In the genomic region with DNA sequence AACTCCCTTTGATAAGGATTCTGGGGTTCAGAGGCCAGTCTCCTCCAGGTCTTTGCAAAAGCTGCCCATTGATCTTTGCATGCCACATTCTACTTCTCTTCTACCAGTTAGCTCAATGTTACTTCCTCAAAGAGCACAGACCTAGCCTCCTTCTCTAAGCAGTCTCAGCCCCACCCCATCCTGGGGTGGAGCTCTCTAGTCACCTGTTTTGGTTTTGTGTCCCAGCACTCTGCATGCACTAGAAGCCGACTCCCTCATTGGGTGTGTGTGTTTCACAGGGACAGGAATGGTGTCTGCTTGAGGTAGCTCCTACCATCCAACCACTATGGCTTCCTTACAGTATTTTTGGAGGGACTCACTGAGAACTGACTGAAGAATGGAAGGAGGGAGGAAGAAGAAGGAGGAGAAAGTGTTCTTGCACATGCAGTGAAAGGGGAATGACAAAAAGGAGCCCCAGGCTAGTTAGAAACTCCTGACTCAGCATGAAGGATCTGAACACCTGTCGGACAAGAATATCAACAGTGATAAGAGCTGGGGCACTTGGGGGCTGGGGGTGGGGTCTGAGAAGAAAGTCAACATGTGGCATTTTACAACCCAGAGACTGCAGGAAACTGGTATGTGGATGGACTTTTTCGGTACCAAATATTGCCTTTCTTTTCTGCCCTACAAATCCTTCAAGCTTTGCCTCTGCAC, we compare ENCODE assay signal across 24 mouse cellular contexts. TPM values are rescaled to one million over a fixed set of nuclear protein-coding genes. Genes with fewer than 3 reads are reported as not detected.
DNase-seq lines count a peak whose midpoint lies in the region; ATAC-seq and TF ChIP-seq lines count a peak whose summit lies in the region.
"Had no signal": no experiment of that assay in that cellular context is flagged by ENCODE, and none has a peak within 500 bp of the region (broad histone marks: within the 10 kb centered on the region; RNA-seq: fewer than 3 reads in every experiment).

No protein-coding gene starts in this region.

- H3K4me3 ChIP-seq in CH12.LX (replicated peaks in 1 of 3; ENCODE audit: low read depth in 2 of 3, low read length in 2 of 3, poor library complexity in 1 of 3) (no peak overlapping the region), MEL (ENCODE audit: control insufficient read depth in 1 of 2, insufficient read depth in 1 of 2, low read depth in 2 of 2, low read length in 2 of 2) (no peak overlapping the region)
- H3K4me3 ChIP-seq in intestine, postnatal 0 days (ENCODE audit: low read depth, low read length), result no peak overlapping the region
- H3K4me3 ChIP-seq in stomach, postnatal 0 days (ENCODE audit: low read depth, low read length), result no peak overlapping the region
- H3K4me3 ChIP-seq: embryonic facial prominence, embryonic 12.5 days; heart, embryonic 10.5 days; hindbrain, embryonic 13.5 days had no signal

- TF ChIP-seq POLR2A in CH12.LX (IDR thresholded peaks at IDR 0.05; ENCODE audit: low read depth, low read length) (no peak), MEL (IDR thresholded peaks at IDR 0.05; ENCODE audit: control insufficient read depth in 1 of 2, insufficient read depth in 1 of 2, low read depth in 1 of 2, low read length in 2 of 2, poor library complexity in 1 of 2) (no peak)

- H3K4me1 ChIP-seq in CH12.LX (ENCODE audit: control insufficient read depth in 1 of 2, insufficient read depth in 2 of 2) (no peaks in the 10 kb centered on the region), MEL (ENCODE audit: control insufficient read depth in 1 of 2, insufficient read depth in 2 of 2, low read length in 2 of 2) (no peaks in the 10 kb centered on the region)
- H3K4me1 ChIP-seq in intestine, postnatal 0 days (replicated peaks; ENCODE audit: control insufficient read depth, insufficient read depth, low read length), result no peaks in the 10 kb centered on the region
- no peaks in the 10 kb centered on the region for H3K4me1 ChIP-seq in stomach, postnatal 0 days (replicated peaks; ENCODE audit: control insufficient read depth, insufficient read depth)
- H3K4me1 ChIP-seq: embryonic facial prominence, embryonic 12.5 days; heart, embryonic 10.5 days; hindbrain, embryonic 13.5 days had no signal

- TF ChIP-seq RAD21 in CH12.LX (IDR thresholded peaks at IDR 0.05; ENCODE audit: low read depth, low read length) (no peak), MEL (IDR thresholded peaks at IDR 0.05; ENCODE audit: low read depth, low read length) (no peak)

- H3K27ac ChIP-seq in CH12.LX (ENCODE audit: insufficient read depth, low read depth) (no peak overlapping the region), MEL (ENCODE audit: control insufficient read depth, low read depth, low read length) (no peak overlapping the region)
- H3K27ac ChIP-seq in intestine, postnatal 0 days (ENCODE audit: low read depth, low read length), result peak overlapping the region; percentile 60
- no peak overlapping the region for H3K27ac ChIP-seq in stomach, postnatal 0 days (replicated peaks)
- H3K27ac ChIP-seq: embryonic facial prominence, embryonic 12.5 days; heart, embryonic 10.5 days; hindbrain, embryonic 13.5 days; hindbrain, postnatal 0 days had no signal

- peaks cover 6% of the 10 kb centered on the region for H3K9me3 ChIP-seq in CH12.LX (replicated peaks; ENCODE audit: low read length)
- H3K9me3 ChIP-seq in MEL (replicated peaks; ENCODE audit: insufficient read depth, low read length), result no peaks in the 10 kb centered on the region
- no peaks in the 10 kb centered on the region for H3K9me3 ChIP-seq in intestine, postnatal 0 days (ENCODE audit: control insufficient read depth)
- H3K9me3 ChIP-seq in stomach, postnatal 0 days (ENCODE audit: control insufficient read depth, low read length), result no peaks in the 10 kb centered on the region
- H3K9me3 ChIP-seq: embryonic facial prominence, embryonic 12.5 days; heart, embryonic 10.5 days; hindbrain, embryonic 13.5 days had no signal

- no peaks in the 10 kb centered on the region for H3K79me2 ChIP-seq in CH12.LX (replicated peaks; ENCODE audit: control insufficient read depth, extremely low read depth, insufficient read depth, poor library complexity, severe bottlenecking)
- H3K79me2 ChIP-seq in MEL (ENCODE audit: control insufficient read depth, insufficient read depth, low read length, poor library complexity), result no peaks in the 10 kb centered on the region

- no peak for TF ChIP-seq EP300 in CH12.LX (IDR thresholded peaks at IDR 0.05; ENCODE audit: low read length)
- no peak for TF ChIP-seq EP300 in MEL (IDR thresholded peaks at IDR 0.05; ENCODE audit: low read depth in 1 of 2, low read length in 2 of 2)
- no peak for TF ChIP-seq EP300 in stomach, postnatal 0 days (optimal IDR thresholded peaks at IDR 0.05)

- H3K4me2 ChIP-seq in CH12.LX (ENCODE audit: insufficient read depth, low read depth, poor library complexity, severe bottlenecking), result no peak overlapping the region
- H3K4me2 ChIP-seq in intestine, postnatal 0 days (replicated peaks; ENCODE audit: low read depth), result no peak overlapping the region
- H3K4me2 ChIP-seq in stomach, postnatal 0 days (replicated peaks; ENCODE audit: low read depth), result no peak overlapping the region
- H3K4me2 ChIP-seq: embryonic facial prominence, embryonic 12.5 days; hindbrain, embryonic 13.5 days had no signal

- no peak overlapping the region for H3K9ac ChIP-seq in CH12.LX (ENCODE audit: insufficient read depth, low read depth)
- no peak overlapping the region for H3K9ac ChIP-seq in MEL (ENCODE audit: control insufficient read depth, low read depth, low read length, poor library complexity, severe bottlenecking)
- H3K9ac ChIP-seq in intestine, postnatal 0 days (ENCODE audit: low read depth, low read length), result no peak overlapping the region
- no peak overlapping the region for H3K9ac ChIP-seq in stomach, postnatal 0 days (ENCODE audit: low read length)
- H3K9ac ChIP-seq: embryonic facial prominence, embryonic 12.5 days; hindbrain, embryonic 13.5 days had no signal

- DNase-seq in CH12.LX (ENCODE audit: extremely low read depth), result no peak
- peak; percentile 24 for DNase-seq in MEL (ENCODE audit: low read depth, low spot score)
- peak; percentile 43 for DNase-seq in stomach, postnatal 0 days (ENCODE audit: low spot score)
- no peak for DNase-seq in adrenal gland, adult 2 months
- no peak for DNase-seq in adrenal gland, postnatal 36 days
- no peak for DNase-seq in adrenal gland, adult 8-10 months
- DNase-seq: adrenal gland, postnatal 14 days; cerebellum, adult 18-20 months; cerebellum, postnatal 10 days; gastrocnemius, postnatal 10 days; heart, adult 18-20 months; heart, postnatal 10 days had no signal

- ATAC-seq in intestine, postnatal 0 days, result peak; percentile 70
- ATAC-seq in stomach, postnatal 0 days (ENCODE audit: low FRiP score, low TSS enrichment), result peak; percentile 71; the same call in 1 of the 2 replicates
- ATAC-seq: forebrain, embryonic 16.5 days; hindbrain, postnatal 0 days had no signal

- H3K36me3 ChIP-seq in CH12.LX (replicated peaks in 1 of 2; ENCODE audit: control insufficient read depth in 1 of 2, insufficient read depth in 1 of 2, low read length in 1 of 2) (no peaks in the 10 kb centered on the region), MEL (ENCODE audit: control insufficient read depth in 1 of 2, insufficient read depth in 2 of 2, low read length in 2 of 2) (no peaks in the 10 kb centered on the region)
- H3K36me3 ChIP-seq in intestine, postnatal 0 days (ENCODE audit: control insufficient read depth, insufficient read depth), result no peaks in the 10 kb centered on the region
- no peaks in the 10 kb centered on the region for H3K36me3 ChIP-seq in stomach, postnatal 0 days (ENCODE audit: control insufficient read depth, insufficient read depth, low read length)
- H3K36me3 ChIP-seq: embryonic facial prominence, embryonic 12.5 days; heart, embryonic 10.5 days; hindbrain, embryonic 13.5 days had no signal

- WGBS in intestine, postnatal 0 days, result 36% methylated on average over 3 of the region's 3 CpGs
- 34% methylated on average over 3 of the region's 3 CpGs for WGBS in stomach, postnatal 0 days

- peaks cover 91% of the 10 kb centered on the region for H3K27me3 ChIP-seq in CH12.LX (replicated peaks)
- H3K27me3 ChIP-seq in MEL (ENCODE audit: control insufficient read depth in 1 of 2, insufficient read depth in 2 of 2, low read length in 2 of 2), result peaks cover 1 to 3% of the 10 kb centered on the region in 2 experiments; a peak in 3 of 4 replicates
- H3K27me3 ChIP-seq in intestine, postnatal 0 days (replicated peaks; ENCODE audit: control insufficient read depth, insufficient read depth, low read length), result no peaks in the 10 kb centered on the region
- no peaks in the 10 kb centered on the region for H3K27me3 ChIP-seq in stomach, postnatal 0 days (ENCODE audit: control insufficient read depth, insufficient read depth, low read length)
- H3K27me3 ChIP-seq: embryonic facial prominence, embryonic 12.5 days had no signal

- dilution Hi-C loops in CH12.LX (cut with MboI; ENCODE audit: extremely low pct_ligation_motif_present, extremely low pct_unique_long_range_greater_than_20kb, low sequenced_read_pairs), result no loop called here

- TF ChIP-seq CTCF in CH12.LX (conservative IDR thresholded peaks at IDR 0.05 in 1 of 2, IDR thresholded peaks at IDR 0.05 in 1 of 2; ENCODE audit: low read depth in 2 of 2, low read length in 2 of 2), result no peak
- no peak for TF ChIP-seq CTCF in MEL (IDR thresholded peaks at IDR 0.05 in 2 of 3, conservative IDR thresholded peaks at IDR 0.05 in 1 of 3; ENCODE audit: control insufficient read depth in 1 of 3, insufficient read depth in 1 of 3, low read depth in 2 of 3, low read length in 3 of 3, poor library complexity in 1 of 3, severe bottlenecking in 1 of 3)
- TF ChIP-seq CTCF in intestine, postnatal 0 days (IDR thresholded peaks at IDR 0.05; ENCODE audit: low read depth), result no peak
- no peak for TF ChIP-seq CTCF in stomach, postnatal 0 days (IDR thresholded peaks at IDR 0.05; ENCODE audit: low read depth)

- in situ Hi-C loops in CH12.LX (cut with MboI; ENCODE audit: low pct_ligation_motif_present, low pct_unique_long_range_greater_than_20kb, low sequenced_read_pairs), result no loop called here

RNA-seq across cellular contexts. Expression of a gene that starts 10.0 kb away (rescaled TPM):
- 0.17 TPM in 1 of 2 replicates, not detected in the other for total RNA-seq in CH12.LX (2012; rRNA removed)
- not detected in 2 replicates for total RNA-seq in CH12.LX (2014; rRNA removed)
- polyA plus RNA-seq in CH12.LX (2012; ENCODE audit: insufficient read length, low read depth), result not detected in 2 replicates
- total RNA-seq in MEL (2012; rRNA removed), result not detected in 2 replicates
- polyA plus RNA-seq in MEL (2012; ENCODE audit: insufficient read depth in 1 of 2, insufficient read length in 2 of 2, low read depth in 1 of 2, low replicate concordance in 2 of 2, missing spikeins in 1 of 2), result not detected
- polyA plus RNA-seq in intestine, postnatal 0 days (2015; fragmentation: Nextera tagmentation; extraction: Ambion mirVana), result not detected in 2 replicates
- not detected in 2 replicates for polyA plus RNA-seq in stomach, postnatal 0 days (2015; fragmentation: Nextera tagmentation; extraction: Ambion mirVana)
- not detected for total RNA-seq in adrenal gland, adult 2 months (2021)
- not detected in 2 replicates for polyA plus RNA-seq in adrenal gland, adult 2 months (2012; rRNA removed)
- total RNA-seq in adrenal gland, postnatal 36 days (2021), result not detected
- not detected for total RNA-seq in adrenal gland, adult 8-10 months (2022)
- total RNA-seq: adrenal gland, postnatal 14 days; common myeloid progenitor, adult 5-6 weeks; gastrocnemius, postnatal 10 days; gastrocnemius, postnatal 4 days; heart, adult 18-20 months; heart, postnatal 10 days; hematopoietic stem cell, adult 5-6 weeks; hindbrain, postnatal 0 days had no signal
- polyA plus RNA-seq: embryonic facial prominence, embryonic 12.5 days; forebrain, embryonic 11.5 days; forebrain, embryonic 16.5 days; heart, embryonic 10.5 days; heart, embryonic 14.5 days; hindbrain, embryonic 13.5 days; hindbrain, postnatal 0 days; intestine, embryonic 14.5 days had no signal

RNA-seq across cellular contexts. Expression of a gene that starts 30.9 kb away (rescaled TPM):
- total RNA-seq in CH12.LX (2012; rRNA removed) (0.21 TPM in 1 of 2 replicates, not detected in the other), CH12.LX (2014; rRNA removed) (0.19 TPM in 1 of 2 replicates, not detected in the other), MEL (2012; rRNA removed) (0.16 and 0.19 TPM in 2 replicates)
- polyA plus RNA-seq in CH12.LX (2012; ENCODE audit: insufficient read length, low read depth) (not detected in 2 replicates), MEL (2012; ENCODE audit: insufficient read depth in 1 of 2, insufficient read length in 2 of 2, low read depth in 1 of 2, low replicate concordance in 2 of 2, missing spikeins in 1 of 2) (under 1 TPM in 1 of 2 experiments, not detected in 1; 0.29 TPM)
- 0.13 TPM in 1 of 2 replicates, not detected in the other for polyA plus RNA-seq in intestine, postnatal 0 days (2015; fragmentation: Nextera tagmentation; extraction: Ambion mirVana)
- not detected in 2 replicates for polyA plus RNA-seq in stomach, postnatal 0 days (2015; fragmentation: Nextera tagmentation; extraction: Ambion mirVana)
- under 1 TPM; 0.31 to 0.40 TPM for total RNA-seq in adrenal gland, adult 2 months (2021)
- 0.10 and 0.55 TPM in 2 replicates for polyA plus RNA-seq in adrenal gland, adult 2 months (2012; rRNA removed)
- under 1 TPM; 0.23 to 0.26 TPM for total RNA-seq in adrenal gland, postnatal 36 days (2021)
- total RNA-seq in adrenal gland, adult 8-10 months (2022), result under 1 TPM in 2 of 4 experiments, not detected in 2; 0.41 to 0.56 TPM
- total RNA-seq: adrenal gland, postnatal 14 days; hematopoietic stem cell, adult 5-6 weeks had no signal
- polyA plus RNA-seq: forebrain, embryonic 11.5 days; forebrain, embryonic 16.5 days; heart, embryonic 10.5 days; heart, embryonic 14.5 days; hindbrain, postnatal 0 days; intestine, embryonic 14.5 days had no signal

Comparison
In these comparisons a context has a peak if more than half of its experiments do, and no peak if none do; other contexts are left out.
1. DNase-seq: peak in MEL (single experiment) and stomach, postnatal 0 days (single experiment); none in CH12.LX (single experiment), adrenal gland, adult 2 months (single experiment), adrenal gland, postnatal 36 days (0 of 2) and adrenal gland, adult 8-10 months (single experiment).